Mouse (Mus musculus) adrenal gland, adult 10 weeks (tissue): Measurements from ENCODE around the gene Hist1h2br. TPM values are rescaled to one million over a fixed set of nuclear protein-coding genes. Genes with fewer than 3 reads are reported as not detected.

Experiments used
- polyA plus RNA-seq: library from polyadenylated mRNA; stranded (reverse); fragments of 350-450 nt; fragmentation: Illumina TruSeq; extraction: RNeasy Lipid Tissue Mini Kit (QIAGEN cat#74804); gene quantifications from one replicate; pipeline ENCODE4 v1.2.3, GENCODE M21; 2014; ENCODE audit warnings: low read depth, low replicate concordance

The Hist1h2br gene
- 1.2 TPM for polyA plus RNA-seq

DNA sequence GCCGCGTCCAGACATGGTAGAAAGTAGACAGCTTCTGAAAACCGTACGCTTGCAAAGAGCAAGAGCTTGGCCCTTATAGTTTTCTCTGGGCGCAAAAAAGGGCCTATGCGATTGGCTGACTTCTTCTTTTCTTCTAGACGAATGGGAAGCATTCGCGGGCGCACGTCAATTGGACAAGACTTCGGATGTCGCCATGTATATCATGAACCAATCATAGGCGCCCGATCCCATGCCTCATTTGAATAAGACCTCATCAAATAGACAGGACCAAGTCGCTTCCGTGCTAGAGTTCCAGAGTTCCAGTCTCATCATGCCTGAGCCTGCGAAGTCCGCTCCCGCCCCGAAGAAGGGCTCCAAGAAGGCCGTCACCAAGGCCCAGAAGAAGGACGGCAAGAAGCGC, at the start of gene Hist1h2br, which contains the start of gene Hist1h2ap:
Hist1h2br (plus strand) TSS at position 283 of the 400 bp plus-strand sequence.
Hist1h2ap (minus strand) TSS at position 47 of the 400 bp plus-strand sequence.

DNA sequence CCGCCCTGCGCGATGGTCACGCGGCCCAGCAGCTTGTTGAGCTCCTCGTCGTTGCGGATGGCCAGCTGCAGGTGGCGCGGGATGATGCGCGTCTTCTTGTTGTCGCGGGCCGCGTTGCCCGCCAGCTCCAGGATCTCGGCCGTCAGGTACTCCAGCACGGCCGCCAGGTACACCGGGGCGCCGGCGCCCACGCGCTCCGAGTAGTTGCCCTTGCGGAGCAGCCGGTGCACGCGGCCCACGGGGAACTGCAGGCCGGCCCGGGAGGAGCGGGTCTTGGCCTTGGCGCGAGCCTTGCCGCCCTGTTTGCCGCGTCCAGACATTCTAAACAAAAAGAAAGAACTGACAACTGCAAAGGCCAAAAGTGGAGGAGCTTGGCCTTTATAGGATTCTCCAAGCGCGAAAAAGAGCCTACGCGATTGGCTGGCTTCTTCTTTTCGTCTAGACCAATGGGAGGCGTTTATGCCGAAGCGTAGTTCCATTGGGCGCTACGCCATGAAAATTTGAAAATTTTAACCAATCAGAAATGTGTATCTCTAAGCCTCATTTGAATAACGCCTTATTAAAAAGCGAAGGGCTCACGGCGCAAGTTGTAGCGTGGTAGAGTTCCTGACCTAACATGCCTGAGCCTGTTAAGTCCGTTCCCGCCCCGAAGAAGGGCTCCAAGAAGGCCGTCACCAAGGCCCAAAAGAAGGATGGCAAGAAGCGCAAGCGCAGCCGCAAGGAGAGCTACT, 46.5 kb upstream of the Hist1h2br start, which contains the start of the genes Hist1h2an and Hist1h2bp:
Hist1h2an (minus strand) TSS at position 320 of the 731 bp plus-strand sequence.
Hist1h2bp (plus strand) TSS at position 563 of the 731 bp plus-strand sequence.

DNA sequence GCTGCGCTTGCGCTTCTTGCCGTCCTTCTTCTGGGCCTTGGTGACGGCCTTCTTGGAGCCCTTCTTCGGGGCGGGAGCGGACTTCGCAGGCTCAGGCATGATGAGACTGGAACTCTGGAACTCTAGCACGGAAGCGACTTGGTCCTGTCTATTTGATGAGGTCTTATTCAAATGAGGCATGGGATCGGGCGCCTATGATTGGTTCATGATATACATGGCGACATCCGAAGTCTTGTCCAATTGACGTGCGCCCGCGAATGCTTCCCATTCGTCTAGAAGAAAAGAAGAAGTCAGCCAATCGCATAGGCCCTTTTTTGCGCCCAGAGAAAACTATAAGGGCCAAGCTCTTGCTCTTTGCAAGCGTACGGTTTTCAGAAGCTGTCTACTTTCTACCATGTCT, 23.5 kb upstream of the Hist1h2br start, which contains the start of the genes Hist1h2bq and Hist1h2ao:
Hist1h2bq (minus strand) TSS at position 125 of the 400 bp plus-strand sequence.
Hist1h2ao (plus strand) TSS at position 393 of the 400 bp plus-strand sequence.

DNA sequence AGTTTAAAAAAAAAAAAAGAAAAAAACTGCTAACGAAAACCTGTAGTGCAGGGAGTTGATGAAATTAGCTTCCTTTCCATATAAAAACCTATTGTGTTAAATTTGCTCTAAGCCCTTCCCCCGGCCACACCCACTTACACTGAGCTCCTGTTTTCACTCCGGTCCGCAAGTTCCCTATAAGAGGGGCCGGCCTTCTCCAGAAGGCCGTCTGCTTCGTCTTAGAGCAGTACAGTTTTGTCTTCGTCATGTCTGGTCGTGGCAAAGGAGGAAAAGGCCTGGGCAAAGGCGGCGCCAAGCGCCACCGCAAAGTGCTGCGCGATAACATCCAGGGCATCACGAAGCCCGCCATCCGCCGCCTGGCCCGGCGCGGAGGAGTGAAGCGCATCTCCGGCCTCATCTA, 22.0 kb upstream of the Hist1h2br start, which contains the start of gene Hist1h4m:
Hist1h4m (plus strand) TSS at position 208 of the 400 bp plus-strand sequence.

DNA sequence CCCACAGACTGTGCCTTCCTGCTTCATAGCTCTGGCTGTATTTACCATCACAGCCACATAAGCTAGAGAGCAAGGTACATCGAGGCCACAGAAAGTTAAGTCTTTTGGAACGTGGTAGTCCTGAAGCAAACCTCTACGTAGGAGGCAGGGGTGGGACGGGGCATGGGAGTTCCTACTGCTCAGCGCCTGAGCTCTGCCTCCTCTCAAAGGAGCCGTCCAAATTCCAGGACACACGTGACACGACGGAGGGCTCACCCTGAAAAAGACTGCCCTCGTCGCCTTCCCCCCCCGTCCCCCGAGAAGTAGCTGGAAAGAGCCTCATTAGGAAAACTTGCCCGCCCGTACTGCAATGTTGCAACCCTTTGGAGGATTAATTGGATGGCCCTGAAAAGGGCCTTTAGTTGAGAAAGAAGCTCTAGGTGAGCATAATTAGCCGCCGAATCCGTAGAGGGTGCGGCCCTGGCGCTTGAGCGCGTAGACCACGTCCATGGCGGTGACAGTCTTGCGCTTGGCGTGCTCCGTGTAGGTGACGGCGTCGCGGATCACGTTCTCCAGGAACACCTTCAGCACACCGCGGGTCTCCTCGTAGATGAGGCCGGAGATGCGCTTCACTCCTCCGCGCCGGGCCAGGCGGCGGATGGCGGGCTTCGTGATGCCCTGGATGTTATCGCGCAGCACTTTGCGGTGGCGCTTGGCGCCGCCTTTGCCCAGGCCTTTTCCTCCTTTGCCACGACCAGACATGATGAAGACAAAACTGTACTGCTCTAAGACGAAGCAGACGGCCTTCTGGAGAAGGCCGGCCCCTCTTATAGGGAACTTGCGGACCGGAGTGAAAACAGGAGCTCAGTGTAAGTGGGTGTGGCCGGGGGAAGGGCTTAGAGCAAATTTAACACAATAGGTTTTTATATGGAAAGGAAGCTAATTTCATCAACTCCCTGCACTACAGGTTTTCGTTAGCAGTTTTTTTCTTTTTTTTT, 1.8 kb upstream of the Hist1h2br start, which contains the start of gene Hist1h4n:
Hist1h4n (minus strand) TSS at position 779 of the 977 bp plus-strand sequence.

Other genes starting within 250 kb of the Hist1h2br start
- gene Olfr1362, start 219.7 kb upstream of the Hist1h2br start, polyA plus RNA-seq = not detected
- not detected for gene Olfr11, start 191.2 kb upstream of the Hist1h2br start, polyA plus RNA-seq
- gene Olfr1361, start 170.4 kb upstream of the Hist1h2br start, polyA plus RNA-seq = not detected
- not detected for gene Olfr1360, start 156.3 kb upstream of the Hist1h2br start, polyA plus RNA-seq
- gene Olfr1359, start 135.6 kb upstream of the Hist1h2br start, polyA plus RNA-seq = not detected
- gene Hist1h2bl, start 117.6 kb upstream of the Hist1h2br start, polyA plus RNA-seq = not detected
- gene Hist1h2ai, start 117.3 kb upstream of the Hist1h2br start, polyA plus RNA-seq = not detected
- not detected for gene Hist1h3h, start 116.1 kb upstream of the Hist1h2br start, polyA plus RNA-seq
- not detected for gene Hist1h2bm, start 111.7 kb upstream of the Hist1h2br start, polyA plus RNA-seq
- not detected for gene Hist1h4j, start 98.7 kb upstream of the Hist1h2br start, polyA plus RNA-seq
- not detected for gene Hist1h4k, start 83.2 kb upstream of the Hist1h2br start, polyA plus RNA-seq
- not detected for gene Hist1h2ak, start 79.9 kb upstream of the Hist1h2br start, polyA plus RNA-seq
- not detected for gene Hist1h2bn, start 79.6 kb upstream of the Hist1h2br start, polyA plus RNA-seq
- not detected for gene Hist1h1b, start 53.1 kb upstream of the Hist1h2br start, polyA plus RNA-seq
- gene Hist1h3i, start 50.4 kb upstream of the Hist1h2br start, polyA plus RNA-seq = not detected
- not detected for gene Hist1h2an, start 46.5 kb upstream of the Hist1h2br start, polyA plus RNA-seq
- not detected for gene Hist1h2bp, start 46.3 kb upstream of the Hist1h2br start, polyA plus RNA-seq
- gene Hist1h2bq, start 23.5 kb upstream of the Hist1h2br start, polyA plus RNA-seq = not detected
- gene Hist1h2ao, start 23.3 kb upstream of the Hist1h2br start, polyA plus RNA-seq = not detected
- not detected for gene Hist1h4m, start 22.0 kb upstream of the Hist1h2br start, polyA plus RNA-seq
- not detected for gene Hist1h4n, start 1.5 kb upstream of the Hist1h2br start, polyA plus RNA-seq
- gene Hist1h2ap, start 236 bp upstream of the Hist1h2br start, polyA plus RNA-seq = not detected
- gene Zfp184, start 111.4 kb downstream of the Hist1h2br start, polyA plus RNA-seq = 2.9 TPM
- not detected for gene Pom121l2, start 147.5 kb downstream of the Hist1h2br start, polyA plus RNA-seq
- gene Prss16, start 176.0 kb downstream of the Hist1h2br start, polyA plus RNA-seq = 0.35 TPM
- not detected for gene Hist1h2ah, start 201.8 kb downstream of the Hist1h2br start, polyA plus RNA-seq
- gene Hist1h2bk, start 202.1 kb downstream of the Hist1h2br start, polyA plus RNA-seq = not detected
- 7.8 TPM for gene Hist1h4i, start 207.6 kb downstream of the Hist1h2br start, polyA plus RNA-seq
- not detected for gene Hist1h2ag, start 209.2 kb downstream of the Hist1h2br start, polyA plus RNA-seq
- gene Hist1h2bj, start 209.5 kb downstream of the Hist1h2br start, polyA plus RNA-seq = not detected